Mouse (Mus musculus): ENCODE results near the gene Maml3.

Gene Maml3

GRCm38 (mm10) chr3:51953927-51954326 lies 150.9 kb downstream of the Maml3 start:
- no peak for DNase-seq (ENCODE audit: low spot score)

- DNase-seq (ENCODE audit: low spot score): no peak
Observed at GRCm38 (mm10) chr3:51952728-51953623, 151.9 kb downstream of the Maml3 start.

GRCm38 (mm10) chr3:51952267-51952666 lies 152.6 kb downstream of the Maml3 start:
- DNase-seq (ENCODE audit: low spot score): no peak

GRCm38 (mm10) chr3:51949651-51950050 lies 155.2 kb downstream of the Maml3 start:
- no peak for DNase-seq (ENCODE audit: low spot score)

- DNase-seq (ENCODE audit: low spot score): no peak
Observed at GRCm38 (mm10) chr3:51947168-51947567, 157.7 kb downstream of the Maml3 start.

- DNase-seq (ENCODE audit: low spot score): no peak
Observed at GRCm38 (mm10) chr3:51943642-51944041, 161.2 kb downstream of the Maml3 start.

GRCm38 (mm10) chr3:51941781-51942180 lies 163.1 kb downstream of the Maml3 start:
- no peak for DNase-seq (ENCODE audit: low spot score)

- DNase-seq (ENCODE audit: low spot score): no peak
Observed at GRCm38 (mm10) chr3:51939864-51940263, 165.0 kb downstream of the Maml3 start.

GRCm38 (mm10) chr3:51939054-51939453 lies 165.8 kb downstream of the Maml3 start:
- no peak for DNase-seq (ENCODE audit: low spot score)

- DNase-seq (ENCODE audit: low spot score): no peak
Observed at GRCm38 (mm10) chr3:51937176-51937575, 167.7 kb downstream of the Maml3 start.

- DNase-seq (ENCODE audit: low spot score): no peak
Observed at GRCm38 (mm10) chr3:51934531-51935485, 170.1 kb downstream of the Maml3 start.

- DNase-seq (ENCODE audit: low spot score): no peak
Observed at GRCm38 (mm10) chr3:51928188-51928587, 176.7 kb downstream of the Maml3 start.

- no peak for DNase-seq (ENCODE audit: low spot score)
Observed at GRCm38 (mm10) chr3:51927591-51927990, 177.3 kb downstream of the Maml3 start.

- DNase-seq (ENCODE audit: low spot score): no peak
Observed at GRCm38 (mm10) chr3:51927043-51927442, 177.8 kb downstream of the Maml3 start.

- DNase-seq (ENCODE audit: low spot score): no peak
Observed at GRCm38 (mm10) chr3:51925758-51926157, 179.1 kb downstream of the Maml3 start.

- no peak for DNase-seq (ENCODE audit: low spot score)
Observed at GRCm38 (mm10) chr3:51924636-51925035, 180.2 kb downstream of the Maml3 start.

- no peak for DNase-seq (ENCODE audit: low spot score)
Observed at GRCm38 (mm10) chr3:51923800-51924199, 181.1 kb downstream of the Maml3 start.

GRCm38 (mm10) chr3:51916902-51917301 lies 188.0 kb downstream of the Maml3 start:
- no peak for DNase-seq (ENCODE audit: low spot score)

- DNase-seq (ENCODE audit: low spot score): no peak
Observed at GRCm38 (mm10) chr3:51916060-51916870, 188.6 kb downstream of the Maml3 start.

GRCm38 (mm10) chr3:51915415-51915814 lies 189.5 kb downstream of the Maml3 start:
- DNase-seq (ENCODE audit: low spot score): no peak

GRCm38 (mm10) chr3:51914900-51915299 lies 190.0 kb downstream of the Maml3 start:
- no peak for DNase-seq (ENCODE audit: low spot score)

GRCm38 (mm10) chr3:51913498-51913897 lies 191.4 kb downstream of the Maml3 start:
- no peak for DNase-seq (ENCODE audit: low spot score)

Data from spleen, adult 12 weeks (tissue).